ENCODE assay signal across 31 mouse cellular contexts in the genomic region with DNA sequence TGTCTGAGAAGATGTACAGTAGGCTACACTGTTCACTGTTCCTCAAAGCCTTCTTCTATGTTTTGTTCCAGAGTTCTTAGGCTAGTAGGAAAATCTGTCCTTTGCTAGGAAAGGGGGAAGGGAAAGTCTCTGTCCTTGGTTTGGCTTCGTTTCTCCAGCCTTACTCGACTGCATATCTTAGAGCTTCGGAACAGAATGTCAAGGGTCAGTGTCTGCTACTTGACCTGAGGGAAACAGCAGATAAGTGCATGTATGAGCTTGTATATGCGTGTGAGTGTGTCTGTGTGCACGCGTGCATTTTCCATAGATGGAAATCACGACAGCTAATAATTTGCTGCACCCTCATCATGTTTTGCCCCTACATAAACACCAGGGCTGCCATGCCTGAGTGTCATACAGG. TPM values are rescaled to one million over a fixed set of nuclear protein-coding genes. Genes with fewer than 3 reads are reported as not detected.
DNase-seq lines count a peak whose midpoint lies in the region; ATAC-seq lines count a peak whose summit lies in the region.
"Had no signal": no experiment of that assay in that cellular context is flagged by ENCODE, and none has a peak within 500 bp of the region (broad histone marks: within the 10 kb centered on the region; RNA-seq: fewer than 3 reads in every experiment).

No protein-coding gene starts in this region.

- peak; percentile 45 for DNase-seq in adrenal gland, postnatal 14 days
- no peak for DNase-seq in adrenal gland, adult 8-10 months
- no peak for DNase-seq in heart, postnatal 10 days
- DNase-seq in kidney, postnatal 4 days: no peak
- peak; percentile 13 for DNase-seq in testis, postnatal 14 days (ENCODE audit: low spot score)
- DNase-seq in testis, postnatal 10 days (ENCODE audit: low spot score): no peak
- DNase-seq: adrenal gland, postnatal 10 days; cerebellum, adult 18-20 months; cerebellum, postnatal 10 days; forebrain, postnatal 0 days; gastrocnemius, postnatal 10 days; layer of hippocampus, postnatal 36 days; left cerebral cortex, postnatal 4 days; lung, postnatal 4 days; right cerebral cortex, adult 18-20 months; spleen, adult 18-20 months; thymus, adult 2 months; thymus, postnatal 36 days had no signal

- H3K27ac ChIP-seq in heart, embryonic 12.5 days (ENCODE audit: poor library complexity, severe bottlenecking): no peak overlapping the region; the same call in 1 of the 2 replicates
- H3K27ac ChIP-seq in kidney, embryonic 15.5 days: 0 out of 2 replicates have a peak overlapping the region, but pooled peaks have one; percentile 10
- H3K27ac ChIP-seq: embryonic facial prominence, embryonic 10.5 days; embryonic facial prominence, embryonic 15.5 days; forebrain, embryonic 12.5 days; hindbrain, embryonic 15.5 days; liver, embryonic 15.5 days; lung, embryonic 15.5 days; midbrain, embryonic 12.5 days; neural tube, embryonic 12.5 days had no signal

- WGBS in heart, embryonic 12.5 days: 24% methylated on average over 7 of the region's 7 CpGs
- WGBS in kidney, embryonic 15.5 days: 56% methylated on average over 7 of the region's 7 CpGs

- H3K9ac ChIP-seq in heart, embryonic 12.5 days: no peak overlapping the region
- H3K9ac ChIP-seq in kidney, embryonic 15.5 days: no peak overlapping the region
- H3K9ac ChIP-seq: embryonic facial prominence, embryonic 15.5 days; forebrain, embryonic 12.5 days; forebrain, postnatal 0 days; hindbrain, embryonic 15.5 days; liver, embryonic 15.5 days; lung, embryonic 15.5 days; midbrain, embryonic 12.5 days; neural tube, embryonic 12.5 days had no signal

- intact Hi-C loops in heart, postnatal 10 days (cut with DNase I): no loop called here

- no peak overlapping the region for H3K4me3 ChIP-seq in heart, embryonic 12.5 days
- H3K4me3 ChIP-seq in kidney, embryonic 15.5 days (replicated peaks): no peak overlapping the region
- H3K4me3 ChIP-seq: embryonic facial prominence, embryonic 10.5 days; embryonic facial prominence, embryonic 15.5 days; forebrain, embryonic 12.5 days; hindbrain, embryonic 15.5 days; liver, embryonic 15.5 days; lung, embryonic 15.5 days; megakaryocyte, embryonic 14.5 days; midbrain, embryonic 12.5 days; myocyte; neural tube, embryonic 12.5 days had no signal

- peak overlapping the region; percentile 50; the same call in 1 of the 2 replicates for H3K4me2 ChIP-seq in heart, embryonic 12.5 days
- H3K4me2 ChIP-seq in kidney, embryonic 15.5 days: no peak overlapping the region
- H3K4me2 ChIP-seq: embryonic facial prominence, embryonic 15.5 days; forebrain, embryonic 12.5 days; hindbrain, embryonic 15.5 days; liver, embryonic 15.5 days; lung, embryonic 15.5 days; midbrain, embryonic 12.5 days; neural tube, embryonic 12.5 days had no signal

- peaks cover 5% of the 10 kb centered on the region; the same call in 1 of the 2 replicates for H3K27me3 ChIP-seq in heart, embryonic 12.5 days (replicated peaks)
- H3K27me3 ChIP-seq in kidney, embryonic 15.5 days: no peaks in the 10 kb centered on the region
- H3K27me3 ChIP-seq: embryonic facial prominence, embryonic 15.5 days; hindbrain, embryonic 15.5 days; liver, embryonic 15.5 days; lung, embryonic 15.5 days; midbrain, embryonic 12.5 days; neural tube, embryonic 12.5 days had no signal

- H3K4me1 ChIP-seq in heart, embryonic 12.5 days (replicated peaks): peaks cover 21% of the 10 kb centered on the region
- H3K4me1 ChIP-seq in kidney, embryonic 15.5 days: peaks cover 6% of the 10 kb centered on the region; the same call in 1 of the 2 replicates
- H3K4me1 ChIP-seq: forebrain, embryonic 12.5 days; liver, embryonic 15.5 days; megakaryocyte, embryonic 14.5 days; midbrain, embryonic 12.5 days had no signal

- H3K9me3 ChIP-seq in heart, embryonic 12.5 days (replicated peaks): no peaks in the 10 kb centered on the region
- no peaks in the 10 kb centered on the region for H3K9me3 ChIP-seq in kidney, embryonic 15.5 days (replicated peaks)
- H3K9me3 ChIP-seq: embryonic facial prominence, embryonic 10.5 days; embryonic facial prominence, embryonic 15.5 days; forebrain, embryonic 12.5 days; hindbrain, embryonic 15.5 days; liver, embryonic 15.5 days; lung, embryonic 15.5 days; megakaryocyte, embryonic 14.5 days; midbrain, embryonic 12.5 days; neural tube, embryonic 12.5 days had no signal

- no peaks in the 10 kb centered on the region for H3K36me3 ChIP-seq in heart, embryonic 12.5 days
- no peaks in the 10 kb centered on the region for H3K36me3 ChIP-seq in kidney, embryonic 15.5 days
- H3K36me3 ChIP-seq: embryonic facial prominence, embryonic 10.5 days; embryonic facial prominence, embryonic 15.5 days; forebrain, embryonic 12.5 days; hindbrain, embryonic 15.5 days; liver, embryonic 15.5 days; lung, embryonic 15.5 days; midbrain, embryonic 12.5 days; neural tube, embryonic 12.5 days had no signal

- 0 out of 2 replicates have a peak, but pooled peaks have one; percentile 18 for ATAC-seq in heart, embryonic 12.5 days (ENCODE audit: insufficient number of reproducible peaks, low FRiP score)
- no peak for ATAC-seq in kidney, embryonic 15.5 days (replicated peaks; ENCODE audit: low FRiP score)
- ATAC-seq: forebrain, postnatal 0 days; inflammation-experienced regulatory T-cells, adult 6 months had no signal

RNA-seq across cellular contexts. Expression of a gene that starts 52.6 kb away (rescaled TPM):
- 62.4 and 84.4 TPM in 2 replicates for total RNA-seq in adrenal gland, postnatal 14 days (2021)
- total RNA-seq in adrenal gland, adult 8-10 months (2022): 100 to 1,000 TPM in 2 of 4 experiments, 10 to 100 TPM in 2; 73.2 to 118 (median 99.8) TPM
- polyA plus RNA-seq in heart, embryonic 12.5 days (2016; fragmentation: Nextera tagmentation; extraction: Ambion mirVana): 22.0 and 22.3 TPM in 2 replicates
- total RNA-seq in heart, postnatal 10 days (2021): 10 to 100 TPM; 56.8 to 60.9 TPM
- 30.8 and 31.5 TPM in 2 replicates for polyA plus RNA-seq in kidney, embryonic 15.5 days (2015; fragmentation: Nextera tagmentation; extraction: Ambion mirVana)

Comparison
In these comparisons a context has a peak if more than half of its experiments do, and no peak if none do; other contexts are left out.
1. DNase-seq: peak in adrenal gland, postnatal 14 days (single experiment) and testis, postnatal 14 days (single experiment); none in adrenal gland, adult 8-10 months (single experiment), heart, postnatal 10 days (0 of 2), kidney, postnatal 4 days (0 of 2) and testis, postnatal 10 days (single experiment).